Mouse (Mus musculus) adrenal gland, adult 18-20 months (tissue): ENCODE data around the gene Wasl. TPM values are rescaled to one million over a fixed set of nuclear protein-coding genes. Genes with fewer than 3 reads are reported as not detected.

Experiments used
- DNase-seq, 2 experiments: peaks; one replicate each; pipeline ENCODE4 v3.0.0; 2021 to 2022; ENCODE audit warnings: low spot score in 2 of 2
- total RNA-seq, 2 experiments: library from RNA; stranded (reverse); gene quantifications; 1 replicate in 1 of 2; 2 replicates in 1 of 2; pipeline ENCODE4 v1.2.3; 2021

Gene Wasl
- total RNA-seq, 2 experiments from 2014 or later = 50.4 to 62.3 TPM

GRCm38 (mm10) chr6:24606512-24606911 lies 58.3 kb downstream of the Wasl start:
- no peak for DNase-seq

GRCm38 (mm10) chr6:24605631-24606030 lies 59.2 kb downstream of the Wasl start:
- no peak for DNase-seq

GRCm38 (mm10) chr6:24604289-24604688 lies 60.5 kb downstream of the Wasl start:
- DNase-seq = no peak

GRCm38 (mm10) chr6:24602993-24603392 lies 61.8 kb downstream of the Wasl start:
- DNase-seq = no peak

- DNase-seq = no peak
Measured at GRCm38 (mm10) chr6:24602351-24602750, 62.5 kb downstream of the Wasl start.

GRCm38 (mm10) chr6:24601668-24602067 lies 63.1 kb downstream of the Wasl start:
- DNase-seq = no peak

GRCm38 (mm10) chr6:24600726-24601125 lies 64.1 kb downstream of the Wasl start:
- DNase-seq = no peak

GRCm38 (mm10) chr6:24600134-24600533 lies 64.7 kb downstream of the Wasl start:
- DNase-seq = no peak

- no peak for DNase-seq
Measured at GRCm38 (mm10) chr6:24599639-24600038, 65.2 kb downstream of the Wasl start.

- DNase-seq = no peak
Measured at GRCm38 (mm10) chr6:24599179-24599578, 65.6 kb downstream of the Wasl start.

- no peak for DNase-seq
Measured at GRCm38 (mm10) chr6:24597500-24597899, 67.3 kb downstream of the Wasl start, which contains the start of gene Lmod2. Gene Lmod2, plus strand, starts transcription at chr6:24597762.

GRCm38 (mm10) chr6:24591525-24592218 lies 73.1 kb downstream of the Wasl start:
- DNase-seq = no peak

- no peak for DNase-seq
Measured at GRCm38 (mm10) chr6:24590282-24590681, 74.5 kb downstream of the Wasl start.

GRCm38 (mm10) chr6:24586885-24587284 lies 77.9 kb downstream of the Wasl start:
- no peak for DNase-seq

GRCm38 (mm10) chr6:24585431-24586310 lies 79.1 kb downstream of the Wasl start:
- no peak for DNase-seq

- DNase-seq = no peak
Measured at GRCm38 (mm10) chr6:24583456-24583855, 81.4 kb downstream of the Wasl start.

GRCm38 (mm10) chr6:24573319-24573718 lies 91.5 kb downstream of the Wasl start:
- no peak for DNase-seq

- DNase-seq = no peak
Measured at GRCm38 (mm10) chr6:24572431-24572830, 92.4 kb downstream of the Wasl start.

- DNase-seq = no peak
Measured at GRCm38 (mm10) chr6:24571126-24571525, 93.7 kb downstream of the Wasl start.

GRCm38 (mm10) chr6:24570278-24570677 lies 94.5 kb downstream of the Wasl start:
- DNase-seq = no peak

- no peak for DNase-seq
Measured at GRCm38 (mm10) chr6:24569711-24570110, 95.1 kb downstream of the Wasl start.

GRCm38 (mm10) chr6:24568963-24569362 lies 95.8 kb downstream of the Wasl start:
- DNase-seq = no peak
